Mouse (Mus musculus): ENCODE data around the gene Gipc3.

DNA sequence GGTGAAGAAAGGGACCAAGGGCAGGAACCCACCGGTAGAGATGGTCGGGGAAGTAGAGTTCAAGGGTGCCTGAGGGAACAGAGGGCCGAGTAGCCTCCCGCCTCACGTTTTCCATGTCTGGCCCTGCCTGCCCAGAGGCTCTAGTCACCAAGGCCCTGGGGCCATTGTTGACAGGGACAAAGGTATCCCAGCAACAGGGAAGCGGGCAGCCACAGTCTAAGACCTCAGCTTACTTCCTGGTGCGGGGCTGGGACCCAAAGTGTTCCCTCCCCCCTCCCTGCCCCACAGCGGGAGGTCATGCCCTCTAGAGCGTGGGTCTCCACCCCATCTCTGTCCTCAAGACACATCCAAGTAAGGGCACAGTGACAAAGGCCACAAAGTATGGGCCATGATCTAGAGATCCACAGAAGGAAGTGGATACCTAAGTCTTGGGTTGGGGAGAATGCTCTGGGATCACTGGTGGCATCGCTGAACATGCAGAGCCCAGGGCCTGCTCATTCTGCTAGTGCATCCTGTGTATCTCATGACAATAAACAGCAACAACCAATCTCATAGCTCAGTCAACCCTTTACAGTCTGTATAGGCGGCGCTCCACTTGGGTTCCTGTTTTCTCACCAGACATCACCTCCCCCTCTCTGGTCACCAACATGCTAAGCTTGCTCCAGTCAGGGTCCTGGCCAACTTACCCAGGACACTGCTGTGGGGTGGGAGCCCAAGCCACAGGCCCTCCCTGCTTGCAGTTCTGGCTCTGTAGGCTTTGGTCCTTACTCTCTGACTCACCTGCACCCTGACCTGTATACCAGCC is 22.8 kb upstream of the Gipc3 start, which contains the start of gene 4930404N11Rik:
- TF ChIP-seq CTCF (IDR thresholded peaks at IDR 0.05; ENCODE audit: extremely low read depth, insufficient read depth, insufficient read length, insufficient replicate concordance) (no peak), POLR2A (IDR thresholded peaks at IDR 0.05; ENCODE audit: low read depth, low read length) (no peak)
